Mouse (Mus musculus): ENCODE data around the gene Phlda1. TPM values are rescaled to one million over a fixed set of nuclear protein-coding genes. Genes with fewer than 3 reads are reported as not detected.

The Phlda1 gene
- total RNA-seq (2023), result 10 to 100 TPM; 32.9 to 39.4 TPM

GRCm38 (mm10) chr10:111506101-111506925, at the start of gene Phlda1:
TSS of gene Phlda1 (plus strand) at chr10:111506286.

GRCm38 (mm10) chr10:111472686-111473510, 33.2 kb upstream of the Phlda1 start, which contains the start of gene Nap1l1:
TSS of gene Nap1l1 (plus strand) at chr10:111473223.

Other genes with a start within 250 kb of the Phlda1 start
- gene Bbs10, start 207.6 kb upstream of the Phlda1 start, total RNA-seq (2023), result 1 to 10 TPM in 1 of 2 experiments, under 1 TPM in 1; 0.88 to 1.1 TPM
- gene Nap1l1, start 33.1 kb upstream of the Phlda1 start, total RNA-seq (2023), result 100 to 1,000 TPM; 123 to 147 TPM